Mouse (Mus musculus): ENCODE data around the gene Prpf6.

- TF ChIP-seq CHD2 (IDR thresholded peaks at IDR 0.05; ENCODE audit: low read depth, low read length) = no peak
- no peak for TF ChIP-seq HCFC1 (IDR thresholded peaks at IDR 0.05; ENCODE audit: borderline replicate concordance, insufficient read depth, low read length)
- TF ChIP-seq MAFK (IDR thresholded peaks at IDR 0.05; ENCODE audit: insufficient read depth, low read depth, low read length) = no peak
- TF ChIP-seq ZNF384 (IDR thresholded peaks at IDR 0.05; ENCODE audit: low read depth, low read length) = no peak
- TF ChIP-seq ZC3H11A (IDR thresholded peaks at IDR 0.05; ENCODE audit: borderline replicate concordance, low read depth, low read length) = no peak
These were observed 14.5 kb upstream of the Prpf6 start for GRCm38 (mm10) chr2:181577126-181577525.
